Mouse (Mus musculus) small intestine, adult 2 months (tissue): ENCODE measurements at regions not wholly inside any gene's neighbourhood (a gene's known extent, or its start where the extent isn't known, plus 50 kb on each side); places are given as distances from the start of the nearest gene placed in this dataset.

Experiments
- CTCF ChIP-seq: fragments of 200-500 bp; IDR thresholded peaks from 2 replicates; pipeline ENCODE4 v1.5.1; 2012; ENCODE audit warnings: low read depth, mild to moderate bottlenecking, control low read depth, inconsistent platforms, low read length, moderate library complexity, mixed read lengths; ENCODE audit not compliant: insufficient replicate concordance, insufficient read length; ENCODE audit errors: extremely low read depth
- POLR2A ChIP-seq: fragments of 200-500 bp; IDR thresholded peaks from 2 replicates; pipeline ENCODE4 v1.6.1; 2012; ENCODE audit warnings: low read depth, mild to moderate bottlenecking, control low read depth, inconsistent platforms, low read length, moderate library complexity

DNA sequence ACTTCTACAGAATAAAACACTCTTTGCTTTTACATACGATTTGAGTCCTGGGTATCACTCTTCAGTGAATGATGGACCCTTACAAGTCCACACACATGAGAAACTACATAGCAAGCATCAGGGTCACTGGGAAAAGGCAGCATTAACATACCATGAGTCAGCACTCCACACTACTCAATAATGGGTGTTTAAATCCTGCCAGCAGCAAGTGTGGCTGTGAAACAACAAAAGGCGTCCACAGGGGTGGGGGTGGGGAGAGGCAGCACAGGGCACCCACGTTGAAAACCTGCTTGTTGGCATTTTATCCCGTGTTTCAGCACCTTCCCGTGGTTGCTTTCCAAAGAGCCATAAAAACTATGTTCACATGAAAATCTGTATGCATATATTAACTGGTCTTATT, 204.0 kb upstream of the Nabp1 start:
- TF ChIP-seq POLR2A (no peak), CTCF (no peak)
